Mouse (Mus musculus) hindbrain, embryonic 12.5 days (tissue): ENCODE results near the gene Tmem88. TPM values are rescaled to one million over a fixed set of nuclear protein-coding genes. Genes with fewer than 3 reads are reported as not detected.

Source experiments
- ATAC-seq: fragments of 200-750 bp; cut with Nextera tagmentation; 2 replicates; pipeline ENCODE4 v1.8.0; 2017; ENCODE audit warnings: moderate TSS enrichment; ENCODE audit not compliant: low FRiP score
- H3K27ac ChIP-seq: fragments of 300-500 bp; sonication (generic); 2 replicates; pipeline ENCODE4 v1.5.1; 2016; ENCODE audit warnings: mild to moderate bottlenecking
- H3K27me3 ChIP-seq: fragments of 300-500 bp; sonication (generic); 2 replicates; pipeline ENCODE4 v1.6.1; 2016; ENCODE audit warnings: mild to moderate bottlenecking
- H3K36me3 ChIP-seq: fragments of 300-500 bp; sonication (generic); 2 replicates; pipeline ENCODE4 v1.6.1; 2016; ENCODE audit warnings: mild to moderate bottlenecking
- H3K4me1 ChIP-seq: fragments of 300-500 bp; sonication (generic); 2 replicates; pipeline ENCODE4 v1.6.1; 2016
- H3K4me2 ChIP-seq: fragments of 300-500 bp; sonication (generic); replicated peaks from 2 replicates; pipeline ENCODE4 v1.6.1; 2016; ENCODE audit warnings: mild to moderate bottlenecking
- H3K4me3 ChIP-seq: fragments of 300-500 bp; sonication (generic); 2 replicates; pipeline ENCODE4 v1.5.1; 2016; ENCODE audit warnings: mild to moderate bottlenecking
- H3K9ac ChIP-seq: fragments of 300-500 bp; sonication (generic); 2 replicates; pipeline ENCODE4 v1.6.1; 2016; ENCODE audit warnings: mild to moderate bottlenecking, moderate library complexity
- H3K9me3 ChIP-seq: fragments of 300-500 bp; sonication (generic); replicated peaks from 2 replicates; pipeline ENCODE4 v1.6.1; 2016; ENCODE audit warnings: mild to moderate bottlenecking
- WGBS: fragments of 180-500 bp; shearing (Covaris S2); methylation state at CpG from one replicate; pipeline ENCODE4 v1.1.7; 2016; 5-methylcytosine and 5-hydroxymethylcytosine counted together
- polyA plus RNA-seq: library from polyadenylated mRNA; unstranded; fragments of >200 nt; fragmentation: Nextera tagmentation; extraction: Ambion mirVana; gene quantifications from 2 replicates; pipeline ENCODE4 v1.2.1, GENCODE M21; 2016

Tmem88 gene
- polyA plus RNA-seq, 1 experiment from 2014 or later, result 14.8 TPM

DNA sequence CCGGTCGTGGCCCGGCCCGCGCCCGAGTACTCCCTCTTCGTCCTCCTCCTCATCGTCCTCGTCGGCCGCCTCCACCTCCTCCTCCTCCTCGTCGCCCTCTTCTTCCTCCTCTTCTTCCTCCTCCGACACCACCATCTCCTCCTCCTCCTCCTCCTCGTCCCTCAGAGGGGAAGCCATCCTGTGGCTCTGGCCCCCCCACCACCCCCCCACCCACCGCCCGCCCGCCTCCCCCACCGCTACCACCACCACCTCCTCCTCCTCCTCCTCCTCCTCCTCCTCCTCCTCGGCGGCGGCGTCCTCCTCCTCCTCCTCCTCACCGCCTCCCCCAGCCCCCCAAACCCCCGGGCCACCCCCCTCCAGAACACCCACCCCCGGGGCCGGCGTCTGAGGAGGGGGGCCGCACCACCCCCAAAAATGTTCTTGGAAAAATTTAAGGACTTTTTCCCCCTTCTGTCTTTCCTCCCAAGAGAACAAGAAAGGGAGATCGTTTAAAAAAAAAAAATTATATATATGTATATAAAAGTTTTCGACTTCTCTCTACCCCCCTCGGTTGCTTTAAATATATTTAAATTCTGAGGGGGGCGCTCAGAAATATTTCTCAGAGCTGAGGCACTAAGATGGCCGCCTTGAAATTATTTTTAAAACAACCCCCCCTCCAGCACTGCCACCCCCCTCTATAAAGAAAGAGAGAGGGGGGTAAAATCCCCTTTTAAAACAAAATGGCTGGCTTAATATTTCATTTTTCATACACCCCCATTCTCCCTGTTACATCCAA is 28.6 kb downstream of the Tmem88 start, which contains the start of gene Chd3:
Gene Chd3, minus strand, starts transcription at position 192 of the 775 bp plus-strand sequence.
- ATAC-seq, result no peak
- peak within 1 kb of the TSS; percentile 63 for H3K4me2 ChIP-seq
- H3K9me3 ChIP-seq, result no peaks in the 10 kb centered on the region
- peaks cover 5% of the 10 kb centered on the region; the same call in 1 of the 2 replicates for H3K36me3 ChIP-seq
- under 1% methylated on average over 19 of the region's 34 CpGs for WGBS
- peak within 1 kb of the TSS; percentile 100 for H3K27ac ChIP-seq
- H3K27me3 ChIP-seq, result no peaks in the 10 kb centered on the region
- H3K4me3 ChIP-seq, result peak within 1 kb of the TSS; percentile 99
- peaks cover 48% of the 10 kb centered on the region for H3K4me1 ChIP-seq
- H3K9ac ChIP-seq, result peak within 1 kb of the TSS; percentile 100

DNA sequence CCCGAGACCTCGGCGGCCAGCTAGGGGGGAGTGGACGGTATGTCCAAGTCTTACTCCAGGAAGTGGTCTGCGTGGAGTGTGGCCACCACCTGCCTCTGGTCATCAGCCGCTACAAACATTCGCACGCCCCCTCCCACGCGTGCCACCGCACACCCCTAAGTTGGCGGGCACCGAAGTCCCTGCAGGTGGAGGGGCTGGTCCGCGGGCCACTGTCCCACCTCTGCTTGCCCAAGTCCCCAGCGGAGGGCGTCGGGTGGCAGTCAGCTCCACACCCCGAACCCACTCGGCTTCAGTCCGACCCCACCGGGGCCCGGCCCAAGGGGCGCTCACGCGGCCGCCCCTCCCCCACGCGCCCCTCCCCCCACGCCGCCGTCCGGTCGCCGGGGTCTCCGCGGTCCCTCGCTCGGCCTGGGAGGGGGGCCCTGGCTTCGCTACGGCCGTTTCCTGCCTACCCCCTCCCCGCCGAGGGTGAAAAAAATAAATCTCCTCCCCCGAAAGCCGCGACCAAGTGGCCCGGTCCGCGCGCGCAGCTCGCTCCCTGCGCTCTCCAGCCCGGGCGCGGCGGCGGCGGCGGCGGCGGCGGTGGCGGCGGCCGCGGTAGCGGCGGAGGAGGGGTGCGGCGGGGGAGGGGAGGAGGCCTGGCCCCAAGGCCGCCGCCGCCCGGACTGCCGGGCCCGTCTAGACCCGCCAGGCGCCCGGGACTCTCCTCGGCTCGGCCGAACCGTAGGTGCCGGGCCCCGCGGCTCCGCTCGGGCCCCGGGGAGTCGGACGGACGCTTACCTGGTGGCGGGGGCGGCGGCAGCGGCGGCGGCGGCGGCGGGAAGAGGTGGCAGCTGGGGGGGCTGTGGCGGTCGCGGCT is 29.4 kb downstream of the Tmem88 start:
- Histone ChIP-seq H3K4me1 (peaks cover 52% of the 10 kb centered on the region), H3K4me3 (peak overlapping the region; percentile 99), H3K27ac (peak overlapping the region; percentile 100), H3K4me2 (peak overlapping the region; percentile 63), H3K9me3 (no peaks in the 10 kb centered on the region), H3K9ac (peak overlapping the region; percentile 100), H3K27me3 (no peaks in the 10 kb centered on the region), H3K36me3 (peaks cover 8% of the 10 kb centered on the region)
- WGBS, result 0% methylated on average over 36 of the region's 106 CpGs
- peak; percentile 12; the same call in 1 of the 2 replicates for ATAC-seq

DNA sequence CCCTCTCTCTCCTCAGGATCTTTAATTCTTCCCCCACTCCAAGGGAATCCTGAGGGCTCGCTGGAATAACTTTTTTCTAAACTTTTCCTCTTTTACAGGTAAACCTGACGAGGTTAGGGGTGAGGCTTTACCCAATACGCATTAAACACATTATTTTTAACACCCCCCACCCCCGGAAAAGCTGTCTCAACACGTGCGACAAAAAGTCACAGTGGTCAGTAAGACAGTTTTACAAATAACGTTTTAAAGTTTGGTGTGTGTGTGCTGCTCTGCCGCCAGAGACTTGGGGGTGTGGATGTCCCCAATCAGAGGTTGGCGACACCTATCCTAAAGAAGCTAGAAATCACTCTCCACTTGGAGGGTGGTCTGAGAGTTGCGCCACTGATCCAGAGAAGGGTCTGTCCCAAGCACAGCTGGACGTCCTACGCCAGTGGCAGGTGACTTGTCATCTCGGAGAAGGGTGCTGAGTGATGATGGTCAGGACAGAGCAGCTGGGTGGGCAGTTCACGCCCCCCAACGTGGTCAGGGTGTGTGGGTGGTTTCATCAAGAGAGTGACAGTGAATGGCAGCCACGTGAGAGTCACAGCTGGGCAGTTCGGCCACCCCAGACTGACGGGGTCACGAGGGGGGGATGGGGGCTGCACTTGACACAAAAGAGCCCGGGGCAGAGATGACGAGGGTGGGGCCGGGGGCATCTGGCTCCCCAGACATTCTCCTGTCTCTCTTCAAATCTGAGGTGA is 30.2 kb downstream of the Tmem88 start:
- Histone ChIP-seq H3K4me1 (peaks cover 52% of the 10 kb centered on the region), H3K27ac (peak overlapping the region; percentile 100), H3K36me3 (peaks cover 11% of the 10 kb centered on the region), H3K4me2 (peak overlapping the region; percentile 63), H3K27me3 (no peaks in the 10 kb centered on the region), H3K9me3 (no peaks in the 10 kb centered on the region), H3K4me3 (peak overlapping the region; percentile 99), H3K9ac (peak overlapping the region; percentile 100)
- under 1% methylated on average over 22 of the region's 22 CpGs for WGBS
- ATAC-seq, result 0 out of 2 replicates have a peak, but pooled peaks have one; percentile 9

DNA sequence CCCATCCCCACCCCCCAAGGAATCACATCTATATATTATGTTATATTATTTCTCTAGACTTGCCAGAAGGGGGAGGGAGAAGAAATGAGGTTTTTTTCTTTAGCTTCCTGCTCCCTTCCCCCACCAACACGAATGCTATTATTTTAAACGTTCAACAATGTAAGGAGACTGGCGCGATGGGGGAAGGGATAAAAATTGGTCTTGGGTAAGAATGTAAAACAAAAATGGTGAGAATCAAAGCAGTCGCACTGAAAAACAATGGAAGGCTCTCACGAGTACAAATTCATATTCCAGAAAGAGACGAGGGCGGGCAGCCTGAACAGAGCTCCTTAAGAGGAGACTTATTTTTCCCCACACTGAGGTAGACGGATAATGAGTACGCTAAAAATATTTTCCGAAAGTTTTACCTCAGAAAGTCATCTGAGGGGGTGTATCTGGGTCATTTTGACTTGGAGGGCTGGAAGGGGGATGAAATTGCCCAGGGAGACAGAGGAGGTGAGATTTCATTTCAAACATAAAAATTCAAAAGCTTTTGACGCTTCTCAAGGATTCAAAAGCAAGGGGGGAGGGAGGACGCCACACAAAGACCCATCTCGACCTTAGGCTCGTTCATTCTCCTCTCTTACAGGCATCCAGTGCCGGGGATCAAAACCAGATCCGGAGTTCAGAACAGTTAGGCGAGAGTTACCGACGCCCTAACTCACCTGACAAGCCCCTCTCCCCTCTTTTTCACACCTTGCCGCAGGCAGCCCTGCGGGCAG is 31.0 kb downstream of the Tmem88 start:
- Histone ChIP-seq H3K27ac (peak overlapping the region; percentile 100), H3K9me3 (no peaks in the 10 kb centered on the region), H3K36me3 (peaks cover 16% of the 10 kb centered on the region), H3K4me1 (peaks cover 47% of the 10 kb centered on the region), H3K4me3 (peak overlapping the region; percentile 99), H3K9ac (peak overlapping the region; percentile 100), H3K27me3 (no peaks in the 10 kb centered on the region), H3K4me2 (peak overlapping the region; percentile 63)
- under 1% methylated on average over 22 of the region's 22 CpGs for WGBS
- no peak for ATAC-seq

DNA sequence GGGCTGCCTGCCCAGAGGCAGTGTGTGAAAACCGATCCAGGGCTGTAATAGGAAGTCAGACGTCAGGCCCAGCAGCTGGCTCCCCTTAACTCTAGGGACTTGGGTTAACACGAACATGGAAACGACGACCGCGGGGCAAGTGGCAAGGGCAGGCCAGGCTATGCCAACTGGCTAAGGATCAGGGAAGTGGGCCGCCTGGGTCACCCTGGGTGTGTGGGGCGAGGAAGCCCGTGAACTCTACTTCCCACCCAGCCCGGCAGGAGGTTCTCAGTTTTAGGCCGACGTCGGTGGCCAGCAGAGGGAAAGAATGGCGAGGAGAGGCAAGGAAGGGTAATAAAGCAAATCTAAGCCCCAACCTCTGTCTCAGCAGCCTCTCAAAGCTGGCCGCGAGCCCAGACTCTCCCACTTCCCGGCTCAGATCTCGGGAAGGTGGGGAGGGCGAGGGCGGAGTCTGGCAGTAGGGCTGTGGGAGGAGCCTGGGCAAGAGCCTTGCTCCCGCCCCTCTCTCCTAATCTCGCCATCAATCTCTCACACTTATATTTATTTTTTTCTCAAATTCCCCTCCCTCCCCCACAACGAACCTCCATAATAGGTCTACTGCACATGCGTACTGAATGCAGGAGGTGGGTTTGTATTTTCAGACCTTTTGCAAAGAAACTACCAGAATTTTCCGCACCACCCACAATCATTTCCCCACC is 31.7 kb downstream of the Tmem88 start:
- H3K27ac ChIP-seq, result peak overlapping the region; percentile 100
- H3K27me3 ChIP-seq, result no peaks in the 10 kb centered on the region
- peak; percentile 85 for ATAC-seq
- peak overlapping the region; percentile 100 for H3K9ac ChIP-seq
- peak overlapping the region; percentile 99 for H3K4me3 ChIP-seq
- peak overlapping the region; percentile 63 for H3K4me2 ChIP-seq
- no peaks in the 10 kb centered on the region for H3K9me3 ChIP-seq
- H3K4me1 ChIP-seq, result peaks cover 41% of the 10 kb centered on the region
- 2% methylated on average over 26 of the region's 26 CpGs for WGBS
- peaks cover 23% of the 10 kb centered on the region for H3K36me3 ChIP-seq

DNA sequence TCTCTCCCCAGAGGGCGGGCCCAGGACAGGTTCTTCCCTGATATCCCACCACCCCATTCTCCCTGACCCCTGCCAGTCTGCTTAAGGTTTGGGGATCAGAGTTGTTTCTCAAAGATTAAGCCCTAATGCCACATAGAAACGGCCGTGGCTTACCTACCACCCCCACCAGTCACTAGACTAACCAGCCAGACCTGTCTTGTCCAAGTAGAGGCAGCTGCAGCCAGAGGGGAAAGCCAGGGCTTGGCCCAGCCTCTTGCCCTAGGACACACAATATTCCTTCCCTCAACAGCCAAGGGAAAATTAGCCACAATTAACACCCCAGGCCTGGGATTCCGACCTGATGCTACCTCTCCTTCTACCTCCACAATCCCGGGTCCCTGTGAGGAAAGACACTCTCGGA is 32.3 kb downstream of the Tmem88 start:
- H3K9me3 ChIP-seq, result no peaks in the 10 kb centered on the region
- 33% methylated on average over 6 of the region's 6 CpGs for WGBS
- no peaks in the 10 kb centered on the region for H3K27me3 ChIP-seq
- peak overlapping the region; percentile 100 for H3K27ac ChIP-seq
- peak; percentile 14; the same call in 1 of the 2 replicates for ATAC-seq
- peaks cover 29% of the 10 kb centered on the region for H3K36me3 ChIP-seq
- H3K4me2 ChIP-seq, result peak overlapping the region; percentile 63
- H3K9ac ChIP-seq, result peak overlapping the region; percentile 74
- H3K4me1 ChIP-seq, result peaks cover 35% of the 10 kb centered on the region
- peak overlapping the region; percentile 99 for H3K4me3 ChIP-seq

DNA sequence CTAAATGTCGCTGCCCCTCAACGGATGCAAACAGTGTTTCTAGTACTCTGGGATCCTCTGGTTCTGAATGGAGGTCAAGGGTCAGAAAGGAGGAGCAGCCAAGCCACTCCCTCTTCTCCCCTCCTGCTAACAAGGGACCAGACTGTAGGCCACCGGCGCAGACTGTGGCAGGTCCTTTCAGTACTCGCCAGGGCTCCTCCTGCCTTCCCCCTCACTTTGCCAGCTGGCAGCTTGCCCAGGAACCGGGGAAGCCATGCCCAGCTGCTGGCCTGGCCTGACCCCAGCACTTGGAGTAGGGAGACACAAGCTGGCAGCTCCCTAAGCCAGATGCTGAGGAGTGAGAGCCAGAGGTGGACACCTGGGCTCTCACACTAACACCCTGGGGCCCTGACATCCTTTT is 33.1 kb downstream of the Tmem88 start:
- H3K9ac ChIP-seq, result peak overlapping the region; percentile 59
- H3K36me3 ChIP-seq, result peaks cover 37% of the 10 kb centered on the region
- no peaks in the 10 kb centered on the region for H3K27me3 ChIP-seq
- 2% methylated on average over 6 of the region's 6 CpGs for WGBS
- peak overlapping the region; percentile 100 for H3K27ac ChIP-seq
- H3K4me2 ChIP-seq, result peak overlapping the region; percentile 63
- no peaks in the 10 kb centered on the region for H3K9me3 ChIP-seq
- peaks cover 32% of the 10 kb centered on the region for H3K4me1 ChIP-seq
- ATAC-seq, result peak; percentile 20; the same call in 1 of the 2 replicates
- H3K4me3 ChIP-seq, result peak overlapping the region; percentile 7; the same call in 1 of the 2 replicates

DNA sequence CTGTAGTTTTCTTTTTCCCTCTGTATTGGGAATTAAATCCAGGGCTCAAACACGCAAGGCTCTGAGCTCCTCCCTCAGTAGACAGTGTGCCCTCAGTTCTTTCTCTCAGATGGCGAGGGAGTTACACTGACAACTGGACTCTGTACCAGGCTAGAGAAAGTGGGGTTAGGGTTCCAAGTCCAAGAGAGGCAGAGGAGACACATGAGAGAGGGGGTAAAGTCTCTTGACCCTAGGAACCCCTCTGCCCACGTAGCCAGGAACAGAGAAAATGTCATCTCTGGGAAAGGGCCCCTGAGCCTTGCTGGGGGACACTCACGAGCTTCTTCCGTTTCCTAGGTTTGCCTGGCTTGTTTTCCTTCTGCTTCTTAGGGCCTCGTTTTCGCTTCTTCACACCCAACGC is 33.7 kb downstream of the Tmem88 start:
- peak overlapping the region; percentile 100; the same call in 1 of the 2 replicates for H3K27ac ChIP-seq
- H3K4me3 ChIP-seq, result 0 out of 2 replicates have a peak overlapping the region, but pooled peaks have one; percentile 7
- peaks cover 32% of the 10 kb centered on the region for H3K4me1 ChIP-seq
- 0 out of 2 replicates have a peak overlapping the region, but pooled peaks have one; percentile 59 for H3K9ac ChIP-seq
- H3K27me3 ChIP-seq, result no peaks in the 10 kb centered on the region
- peaks cover 43% of the 10 kb centered on the region for H3K36me3 ChIP-seq
- no peak for ATAC-seq
- no peaks in the 10 kb centered on the region for H3K9me3 ChIP-seq
- peak overlapping the region; percentile 63 for H3K4me2 ChIP-seq
- 56% methylated on average over 8 of the region's 8 CpGs for WGBS

DNA sequence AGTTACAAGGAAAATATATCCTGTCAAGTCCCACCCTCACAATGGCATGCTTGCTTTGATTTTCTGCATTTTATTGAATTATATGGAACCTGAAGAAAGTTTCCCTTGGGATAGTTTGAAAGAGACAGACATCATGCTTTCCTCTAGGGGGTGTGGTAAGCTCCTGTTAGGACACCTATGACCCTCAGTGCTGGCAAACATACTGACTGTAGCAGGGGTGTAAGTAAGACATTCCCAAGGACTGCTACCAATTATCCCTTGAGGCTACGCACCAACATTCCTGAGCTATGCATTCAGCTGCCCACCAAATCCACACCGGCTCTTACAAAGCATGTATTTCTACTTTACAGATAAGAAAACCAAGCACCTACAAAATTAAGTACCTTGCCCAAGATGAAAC is 35.6 kb downstream of the Tmem88 start:
- no peak overlapping the region for H3K9ac ChIP-seq
- H3K4me2 ChIP-seq, result no peak overlapping the region
- H3K4me1 ChIP-seq, result peaks cover 25% of the 10 kb centered on the region
- no peaks in the 10 kb centered on the region for H3K27me3 ChIP-seq
- no peak overlapping the region for H3K27ac ChIP-seq
- no peak overlapping the region for H3K4me3 ChIP-seq
- WGBS, result 86% methylated on average over 2 of the region's 2 CpGs
- no peaks in the 10 kb centered on the region for H3K9me3 ChIP-seq
- no peak for ATAC-seq
- peaks cover 61% of the 10 kb centered on the region for H3K36me3 ChIP-seq

DNA sequence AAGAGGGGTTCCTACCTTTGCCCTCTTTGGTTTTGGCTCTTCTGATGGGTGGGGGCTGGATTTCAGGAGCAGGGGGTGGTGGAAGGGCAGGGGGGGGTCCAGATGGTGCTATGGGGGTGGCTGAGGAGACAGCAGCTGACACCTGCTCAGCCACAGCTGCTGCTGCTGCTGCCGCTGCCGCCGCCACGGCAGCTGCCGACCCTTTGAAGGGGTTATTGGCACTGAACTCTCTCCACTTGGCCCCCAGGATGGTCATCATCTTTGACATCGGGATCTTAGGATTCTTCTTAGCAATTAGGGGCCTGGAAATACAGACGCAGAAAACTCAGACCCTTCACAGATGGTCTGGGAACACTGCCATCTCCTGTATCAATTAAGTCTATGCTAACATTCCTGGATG is 36.0 kb downstream of the Tmem88 start:
- no peak overlapping the region for H3K27ac ChIP-seq
- WGBS, result 66% methylated on average over 7 of the region's 7 CpGs
- H3K36me3 ChIP-seq, result peaks cover 66% of the 10 kb centered on the region

More for the DNA sequence above, 36.0 kb downstream of the Tmem88 start:
- Histone ChIP-seq H3K4me3 (no peak overlapping the region), H3K27me3 (no peaks in the 10 kb centered on the region), H3K9ac (no peak overlapping the region), H3K9me3 (no peaks in the 10 kb centered on the region), H3K4me2 (no peak overlapping the region), H3K4me1 (peaks cover 25% of the 10 kb centered on the region)
- ATAC-seq, result no peak
